Mouse (Mus musculus): ENCODE data around the gene Dbn1. TPM values are rescaled to one million over a fixed set of nuclear protein-coding genes. Genes with fewer than 3 reads are reported as not detected.

Dbn1 gene
- polyA plus RNA-seq, 1 experiment from 2014 or later, result 43.0 TPM

DNA sequence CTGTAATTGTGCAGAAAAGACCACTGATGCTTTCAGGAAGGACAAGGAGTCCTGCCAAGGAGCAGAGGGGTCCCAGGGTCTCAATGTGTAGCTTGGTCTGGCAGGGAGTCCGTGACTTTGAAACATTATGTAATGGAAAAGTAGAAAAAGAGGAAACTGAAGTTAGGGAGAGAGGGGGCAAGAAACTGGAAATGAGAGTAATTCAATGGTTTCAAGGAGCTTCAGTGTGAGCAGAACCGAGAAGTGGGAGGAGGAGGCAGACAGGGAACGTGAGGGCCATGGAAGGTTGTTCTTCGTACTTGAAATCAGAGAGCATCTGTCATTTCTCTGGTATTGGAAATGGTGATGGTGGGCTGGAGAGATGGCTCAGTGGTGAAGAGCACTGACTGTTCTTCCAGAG is 31.7 kb upstream of the Dbn1 start:
- ATAC-seq (no peak), DNase-seq (ENCODE audit: low spot score) (no peak)
- H3K9ac ChIP-seq (replicated peaks; ENCODE audit: low read depth), result no peak overlapping the region
- H3K4me3 ChIP-seq (ENCODE audit: low read depth, low read length), result no peak overlapping the region
- H3K36me3 ChIP-seq (ENCODE audit: insufficient read depth, low read length), result no peaks in the 10 kb centered on the region
- H3K4me1 ChIP-seq (ENCODE audit: insufficient read depth, low read depth, low read length), result no peaks in the 10 kb centered on the region
- H3K27ac ChIP-seq (ENCODE audit: low read length), result no peak overlapping the region
- no peak for TF ChIP-seq CTCF (IDR thresholded peaks at IDR 0.05)
- no peak for TF ChIP-seq EP300 (IDR thresholded peaks at IDR 0.05)
- H3K27me3 ChIP-seq (replicated peaks; ENCODE audit: insufficient read depth, low read length), result no peaks in the 10 kb centered on the region
- WGBS, result 66% methylated on average over 4 of the region's 4 CpGs
- no peak overlapping the region for H3K4me2 ChIP-seq (replicated peaks; ENCODE audit: low read depth, low read length)
- H3K9me3 ChIP-seq (ENCODE audit: low read length), result no peaks in the 10 kb centered on the region

DNA sequence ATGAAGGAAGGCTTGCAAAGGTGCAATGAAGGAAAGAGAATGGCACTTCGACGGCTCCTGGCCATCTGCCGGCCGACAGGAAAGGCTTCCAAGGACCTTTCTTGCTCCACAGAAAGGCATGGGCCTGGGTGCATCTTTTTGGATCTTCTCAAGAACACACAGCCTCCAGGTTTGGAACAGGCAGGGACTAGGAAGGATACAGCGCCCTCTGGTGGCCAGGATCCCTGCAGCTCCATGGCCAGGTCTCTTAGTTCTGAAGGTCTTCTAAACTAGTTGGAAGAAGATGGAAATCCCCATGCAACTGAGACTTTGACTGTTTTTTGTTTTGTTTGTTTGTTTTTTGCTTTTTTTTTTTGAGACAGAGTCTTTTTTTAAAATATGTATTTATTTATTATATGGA is 29.0 kb upstream of the Dbn1 start:
- H3K4me1 ChIP-seq (ENCODE audit: insufficient read depth, low read depth, low read length), result peaks cover 6% of the 10 kb centered on the region
- no peak overlapping the region for H3K4me3 ChIP-seq (ENCODE audit: low read depth, low read length)
- peak; percentile 92 for TF ChIP-seq CTCF (IDR thresholded peaks at IDR 0.05)
- no peak for TF ChIP-seq EP300 (IDR thresholded peaks at IDR 0.05)
- WGBS, result 3% methylated on average over 5 of the region's 5 CpGs
- ATAC-seq (no peak), DNase-seq (ENCODE audit: low spot score) (peak; percentile 82)
- no peaks in the 10 kb centered on the region for H3K27me3 ChIP-seq (replicated peaks; ENCODE audit: insufficient read depth, low read length)
- no peaks in the 10 kb centered on the region for H3K36me3 ChIP-seq (ENCODE audit: insufficient read depth, low read length)
- H3K27ac ChIP-seq (ENCODE audit: low read length), result no peak overlapping the region
- H3K9me3 ChIP-seq (ENCODE audit: low read length), result no peaks in the 10 kb centered on the region
- no peak overlapping the region for H3K9ac ChIP-seq (replicated peaks; ENCODE audit: low read depth)
- H3K4me2 ChIP-seq (replicated peaks; ENCODE audit: low read depth, low read length), result no peak overlapping the region

DNA sequence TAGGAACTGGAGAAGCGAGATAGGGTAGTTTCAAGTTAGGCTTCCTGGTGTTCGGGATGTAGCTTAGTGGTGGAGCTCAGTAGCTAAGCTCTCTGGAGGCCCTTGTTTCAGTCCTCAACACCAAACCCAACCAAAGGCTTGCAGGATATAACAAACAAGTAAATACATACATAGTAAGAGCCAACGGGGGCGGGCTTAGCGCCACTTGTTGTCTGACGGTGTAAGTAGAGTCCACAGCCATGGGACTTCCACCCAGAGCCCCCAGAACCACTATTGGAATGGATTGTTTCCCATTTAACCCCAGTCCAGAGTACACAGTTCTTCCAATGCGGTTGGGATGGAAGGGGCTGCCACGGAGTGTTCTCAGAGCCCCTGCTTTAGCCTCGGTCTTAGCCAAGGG is 25.9 kb upstream of the Dbn1 start:
- Histone ChIP-seq H3K9me3 (ENCODE audit: low read length) (no peaks in the 10 kb centered on the region), H3K4me3 (ENCODE audit: low read depth, low read length) (no peak overlapping the region), H3K4me1 (ENCODE audit: insufficient read depth, low read depth, low read length) (peaks cover 21% of the 10 kb centered on the region), H3K4me2 (replicated peaks; ENCODE audit: low read depth, low read length) (peak overlapping the region; percentile 79; the same call in 1 of the 2 replicates), H3K9ac (replicated peaks; ENCODE audit: low read depth) (no peak overlapping the region), H3K27me3 (replicated peaks; ENCODE audit: insufficient read depth, low read length) (no peaks in the 10 kb centered on the region), H3K36me3 (ENCODE audit: insufficient read depth, low read length) (peaks cover 6% of the 10 kb centered on the region; the same call in 1 of the 2 replicates), H3K27ac (ENCODE audit: low read length) (no peak overlapping the region)
- DNase-seq (ENCODE audit: low spot score) (no peak), ATAC-seq (no peak)
- TF ChIP-seq CTCF (IDR thresholded peaks at IDR 0.05) (no peak), EP300 (IDR thresholded peaks at IDR 0.05) (no peak)
- 32% methylated on average over 9 of the region's 9 CpGs for WGBS

DNA sequence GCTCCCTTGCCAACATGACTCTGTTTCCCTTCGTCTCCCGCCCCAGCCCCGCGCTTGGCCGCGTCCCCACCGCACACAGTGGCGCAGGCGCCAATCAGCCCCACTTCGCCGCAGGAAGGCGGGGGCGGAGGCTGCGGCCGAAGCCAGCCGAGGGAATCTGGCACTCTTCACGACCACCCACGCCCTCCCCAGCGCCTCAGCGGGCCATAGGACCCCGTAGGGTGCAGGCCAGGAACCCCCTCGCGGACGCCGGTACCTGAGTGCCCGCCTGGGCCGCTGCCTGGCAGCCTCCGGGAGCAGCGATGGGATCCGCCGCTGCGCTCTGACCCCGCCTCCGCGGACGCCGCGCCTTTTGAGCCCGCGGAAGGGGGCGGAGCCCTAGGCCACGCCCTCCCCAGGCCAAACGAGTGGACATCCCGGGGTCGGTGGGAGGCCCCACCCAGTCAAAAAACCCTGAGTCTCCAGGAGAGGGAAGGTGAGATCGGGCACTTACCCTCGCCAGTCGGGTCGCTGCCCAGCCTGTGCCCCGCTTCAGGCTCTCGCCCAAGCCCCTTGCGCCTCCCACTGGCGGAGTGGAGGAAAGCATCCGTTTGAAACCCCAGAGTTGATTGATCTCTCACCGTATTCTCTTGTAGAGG is 25.3 kb upstream of the Dbn1 start, which contains the start of gene Pdlim7:
Gene Pdlim7 (minus strand): TSS at position 566 of the 638 bp plus-strand sequence.
- Histone ChIP-seq H3K4me2 (replicated peaks; ENCODE audit: low read depth, low read length) (peak within 1 kb of the TSS; percentile 79), H3K4me3 (ENCODE audit: low read depth, low read length) (peak within 1 kb of the TSS; percentile 85), H3K27ac (ENCODE audit: low read length) (peak within 1 kb of the TSS; percentile 90), H3K9ac (replicated peaks; ENCODE audit: low read depth) (peak within 1 kb of the TSS; percentile 83), H3K9me3 (ENCODE audit: low read length) (no peaks in the 10 kb centered on the region), H3K4me1 (ENCODE audit: insufficient read depth, low read depth, low read length) (peaks cover 21% of the 10 kb centered on the region), H3K36me3 (ENCODE audit: insufficient read depth, low read length) (peaks cover 6% of the 10 kb centered on the region; the same call in 1 of the 2 replicates), H3K27me3 (replicated peaks; ENCODE audit: insufficient read depth, low read length) (no peaks in the 10 kb centered on the region)
- ATAC-seq, result peak; percentile 59
- peak; percentile 90 for DNase-seq (ENCODE audit: low spot score)
- TF ChIP-seq EP300 (IDR thresholded peaks at IDR 0.05) (no peak), CTCF (IDR thresholded peaks at IDR 0.05) (peak; percentile 92)
- under 1% methylated on average over 51 of the region's 55 CpGs for WGBS

DNA sequence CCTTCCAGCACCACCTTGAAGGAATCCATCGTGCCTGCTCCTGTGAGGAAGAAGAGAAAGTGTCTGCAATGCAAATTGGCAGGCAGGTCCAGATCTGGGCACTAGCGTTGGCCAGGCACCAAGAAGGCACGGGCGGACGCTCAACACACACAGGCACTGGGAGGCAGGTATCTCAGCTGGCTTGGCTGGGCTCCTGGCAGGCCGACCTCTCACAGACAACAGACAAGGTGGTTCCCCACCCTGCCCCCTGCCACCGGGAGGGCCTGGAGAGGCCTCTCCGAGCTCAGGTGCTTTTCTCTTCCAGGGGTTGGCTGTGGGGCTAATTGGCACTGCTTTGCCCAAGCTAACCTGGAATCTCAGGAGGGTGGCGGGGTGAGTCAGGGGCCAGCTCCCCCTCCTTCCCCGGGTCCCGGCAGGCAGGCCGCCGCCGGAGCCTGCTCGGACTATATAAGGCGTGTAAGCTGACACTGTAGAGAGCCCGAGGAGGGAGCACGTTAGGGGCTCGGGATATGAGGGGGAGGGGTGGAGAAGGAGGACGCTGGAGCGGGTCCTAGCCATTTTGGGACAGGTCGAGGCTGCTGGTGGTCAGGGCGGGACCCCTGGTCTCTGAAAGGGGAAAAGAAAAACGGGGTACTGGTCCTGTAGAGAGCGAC is 24.6 kb upstream of the Dbn1 start:
- peaks cover 21% of the 10 kb centered on the region for H3K4me1 ChIP-seq (ENCODE audit: insufficient read depth, low read depth, low read length)
- TF ChIP-seq CTCF (IDR thresholded peaks at IDR 0.05), result no peak
- TF ChIP-seq EP300 (IDR thresholded peaks at IDR 0.05), result no peak
- peak; percentile 28 for ATAC-seq

DNA sequence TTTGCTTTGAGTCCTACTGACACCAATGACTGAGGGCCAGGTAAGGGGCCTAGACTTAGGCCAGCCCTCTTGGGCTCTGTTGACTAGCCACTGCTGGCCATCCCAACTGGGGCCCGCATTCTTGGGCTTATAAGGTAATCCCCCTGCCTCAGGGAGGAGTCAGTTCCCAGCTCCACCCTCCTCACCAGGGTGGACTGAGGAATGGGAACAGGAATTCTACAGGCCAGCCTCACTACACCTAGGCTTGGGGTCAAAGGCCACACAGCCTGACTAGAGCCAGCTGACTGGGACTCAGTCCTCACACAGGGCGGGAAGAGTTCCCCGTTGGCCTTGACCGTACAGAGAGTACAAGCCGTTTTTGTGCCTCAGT is 23.6 kb upstream of the Dbn1 start:
- ATAC-seq, result no peak
- H3K36me3 ChIP-seq (ENCODE audit: insufficient read depth, low read length), result peaks cover 6% of the 10 kb centered on the region; the same call in 1 of the 2 replicates
- H3K27ac ChIP-seq (ENCODE audit: low read length), result peak overlapping the region; percentile 90
- H3K27me3 ChIP-seq (replicated peaks; ENCODE audit: insufficient read depth, low read length), result no peaks in the 10 kb centered on the region
- DNase-seq (ENCODE audit: low spot score), result no peak
- no peaks in the 10 kb centered on the region for H3K9me3 ChIP-seq (ENCODE audit: low read length)
- peaks cover 21% of the 10 kb centered on the region for H3K4me1 ChIP-seq (ENCODE audit: insufficient read depth, low read depth, low read length)
- WGBS, result 17% methylated on average over 5 of the region's 5 CpGs
- peak overlapping the region; percentile 3; the same call in 1 of the 2 replicates for H3K4me3 ChIP-seq (ENCODE audit: low read depth, low read length)
- H3K9ac ChIP-seq (replicated peaks; ENCODE audit: low read depth), result 0 out of 2 replicates have a peak overlapping the region, but pooled peaks have one; percentile 16
- TF ChIP-seq EP300 (IDR thresholded peaks at IDR 0.05) (no peak), CTCF (IDR thresholded peaks at IDR 0.05) (no peak)
- peak overlapping the region; percentile 79 for H3K4me2 ChIP-seq (replicated peaks; ENCODE audit: low read depth, low read length)

More for the DNA sequence above, 24.6 kb upstream of the Dbn1 start:
- Histone ChIP-seq H3K4me3 (ENCODE audit: low read depth, low read length) (peak overlapping the region; percentile 85), H3K9me3 (ENCODE audit: low read length) (no peaks in the 10 kb centered on the region), H3K36me3 (ENCODE audit: insufficient read depth, low read length) (peaks cover 6% of the 10 kb centered on the region; the same call in 1 of the 2 replicates), H3K4me2 (replicated peaks; ENCODE audit: low read depth, low read length) (peak overlapping the region; percentile 79), H3K27me3 (replicated peaks; ENCODE audit: insufficient read depth, low read length) (no peaks in the 10 kb centered on the region), H3K27ac (ENCODE audit: low read length) (peak overlapping the region; percentile 90), H3K9ac (replicated peaks; ENCODE audit: low read depth) (peak overlapping the region; percentile 83)
- WGBS, result under 1% methylated on average over 25 of the region's 25 CpGs
- peak; percentile 85 for DNase-seq (ENCODE audit: low spot score)
